In genomic region chr12:106311320-106311825, GRCm38 (mm10) we compare ENCODE assay signal across 8 mouse cellular contexts.
DNase-seq lines count a peak whose midpoint lies in the region; ATAC-seq lines count a peak whose summit lies in the region.

No protein-coding gene starts in this region.

- ATAC-seq in forebrain, embryonic 16.5 days, result no peak
- no peak for ATAC-seq in liver, embryonic 13.5 days (ENCODE audit: low read depth)
- ATAC-seq in megakaryocyte progenitor cell, adult 5-6 weeks (replicated peaks; ENCODE audit: poor library complexity), result no peak

- peak overlapping the region; percentile 51 for H3K9ac ChIP-seq in forebrain, embryonic 16.5 days (replicated peaks; ENCODE audit: low read depth, low read length)
- peak overlapping the region; percentile 41; the same call in 1 of the 2 replicates for H3K9ac ChIP-seq in liver, embryonic 13.5 days

- no peaks in the 10 kb centered on the region for H3K9me3 ChIP-seq in heart, embryonic 10.5 days
- no peaks in the 10 kb centered on the region for H3K9me3 ChIP-seq in forebrain, embryonic 16.5 days (ENCODE audit: control insufficient read depth, low read length)
- no peaks in the 10 kb centered on the region for H3K9me3 ChIP-seq in liver, embryonic 13.5 days (replicated peaks)

- H3K4me2 ChIP-seq in forebrain, embryonic 16.5 days (ENCODE audit: low read length), result peak overlapping the region; percentile 77
- H3K4me2 ChIP-seq in liver, embryonic 13.5 days, result peak overlapping the region; percentile 63

- H3K4me3 ChIP-seq in heart, embryonic 10.5 days, result peak overlapping the region; percentile 65
- peak overlapping the region; percentile 45 for H3K4me3 ChIP-seq in forebrain, embryonic 16.5 days (replicated peaks; ENCODE audit: low read length)
- H3K4me3 ChIP-seq in liver, embryonic 13.5 days (replicated peaks), result peak overlapping the region; percentile 47

- 0 out of 2 replicates have a peak overlapping the region, but pooled peaks have one; percentile 70 for H3K27ac ChIP-seq in heart, embryonic 10.5 days
- no peak overlapping the region for H3K27ac ChIP-seq in forebrain, embryonic 16.5 days (ENCODE audit: low read length)
- no peak overlapping the region for H3K27ac ChIP-seq in liver, embryonic 13.5 days

- H3K4me1 ChIP-seq in heart, embryonic 10.5 days, result no peaks in the 10 kb centered on the region; the same call in none of the 2 replicates
- peaks cover 20% of the 10 kb centered on the region for H3K4me1 ChIP-seq in forebrain, embryonic 16.5 days (replicated peaks; ENCODE audit: control insufficient read depth, insufficient read depth, low read length)
- 0 out of 2 replicates have a peak, but pooled peaks cover 4% of the 10 kb centered on the region for H3K4me1 ChIP-seq in liver, embryonic 13.5 days (replicated peaks)

- DNase-seq in heart, embryonic 10.5 days (ENCODE audit: low spot score), result no peak
- DNase-seq in heart, postnatal 4 days, result no peak
- peak; percentile 59 for DNase-seq in CD4-positive, CD25-positive, alpha-beta regulatory T cell, adult 2 months (ENCODE audit: low read depth, low spot score)
- no peak for DNase-seq in liver, embryonic 13.5 days
- DNase-seq in T-cell, adult 2 months (ENCODE audit: low spot score), result no peak
- no peak for DNase-seq in adrenal gland, adult 18-20 months (ENCODE audit: low spot score in 2 of 2)

- H3K27me3 ChIP-seq in heart, embryonic 10.5 days (ENCODE audit: insufficient read depth, poor library complexity, severe bottlenecking), result peaks cover 21% of the 10 kb centered on the region
- no peaks in the 10 kb centered on the region for H3K27me3 ChIP-seq in forebrain, embryonic 16.5 days (replicated peaks; ENCODE audit: control insufficient read depth, insufficient read depth, low read length)
- H3K27me3 ChIP-seq in liver, embryonic 13.5 days, result no peaks in the 10 kb centered on the region

- WGBS in heart, embryonic 10.5 days, result 50% methylated on average over 7 of the region's 7 CpGs
- 46% methylated on average over 7 of the region's 7 CpGs for WGBS in forebrain, embryonic 16.5 days
- 40% methylated on average over 7 of the region's 7 CpGs for WGBS in liver, embryonic 13.5 days (ENCODE audit: insufficient replicate concordance)

- no peaks in the 10 kb centered on the region for H3K36me3 ChIP-seq in heart, embryonic 10.5 days
- no peaks in the 10 kb centered on the region for H3K36me3 ChIP-seq in forebrain, embryonic 16.5 days (ENCODE audit: control insufficient read depth, insufficient read depth)
- H3K36me3 ChIP-seq in liver, embryonic 13.5 days, result no peaks in the 10 kb centered on the region
